Mouse (Mus musculus): ENCODE results near the gene Slc9a9.
"Not testable (repeated sequence)": the region's sequence is repeated elsewhere in the genome, so short reads cannot be mapped to it uniquely, and the experiment has no call there.

Slc9a9 gene

GRCm38 (mm10) chr9:94669791-94670577 is at the start of gene Slc9a9:
Slc9a9 (plus strand) TSS chr9:94669909.
- no peak for DNase-seq (ENCODE audit: low read depth, low spot score)

GRCm38 (mm10) chr9:94620342-94620741 is 49.4 kb upstream of the Slc9a9 start:
- no peak for DNase-seq (ENCODE audit: low read depth, low spot score)

- no peak for DNase-seq (ENCODE audit: low read depth, low spot score)
These were observed 48.9 kb upstream of the Slc9a9 start for GRCm38 (mm10) chr9:94620846-94621245.

GRCm38 (mm10) chr9:94621902-94622301 is 47.8 kb upstream of the Slc9a9 start:
- DNase-seq (ENCODE audit: low read depth, low spot score): no peak

- DNase-seq (ENCODE audit: low read depth, low spot score): no peak
These were observed 43.0 kb upstream of the Slc9a9 start for GRCm38 (mm10) chr9:94626737-94627136.

GRCm38 (mm10) chr9:94628948-94629347 is 40.8 kb upstream of the Slc9a9 start:
- DNase-seq (ENCODE audit: low read depth, low spot score): no peak

GRCm38 (mm10) chr9:94634275-94634674 is 35.4 kb upstream of the Slc9a9 start:
- not testable (repeated sequence) for DNase-seq (ENCODE audit: low read depth, low spot score)

GRCm38 (mm10) chr9:94645631-94646030 is 24.1 kb upstream of the Slc9a9 start:
- no peak for DNase-seq (ENCODE audit: low read depth, low spot score)

- no peak for DNase-seq (ENCODE audit: low read depth, low spot score)
These were observed 22.3 kb upstream of the Slc9a9 start for GRCm38 (mm10) chr9:94647425-94647824.

GRCm38 (mm10) chr9:94649991-94650390 is 19.7 kb upstream of the Slc9a9 start:
- no peak for DNase-seq (ENCODE audit: low read depth, low spot score)

GRCm38 (mm10) chr9:94653198-94653597 is 16.5 kb upstream of the Slc9a9 start:
- DNase-seq (ENCODE audit: low read depth, low spot score): no peak

GRCm38 (mm10) chr9:94653827-94654226 is 15.9 kb upstream of the Slc9a9 start:
- no peak for DNase-seq (ENCODE audit: low read depth, low spot score)

GRCm38 (mm10) chr9:94656265-94656664 is 13.4 kb upstream of the Slc9a9 start:
- DNase-seq (ENCODE audit: low read depth, low spot score): no peak

GRCm38 (mm10) chr9:94659401-94660152 is 10.1 kb upstream of the Slc9a9 start:
- no peak for DNase-seq (ENCODE audit: low read depth, low spot score)

- DNase-seq (ENCODE audit: low read depth, low spot score): no peak
These were observed 7.9 kb upstream of the Slc9a9 start for GRCm38 (mm10) chr9:94661768-94662167.

- no peak for DNase-seq (ENCODE audit: low read depth, low spot score)
These were observed 4.5 kb upstream of the Slc9a9 start for GRCm38 (mm10) chr9:94665248-94665647.

GRCm38 (mm10) chr9:94668589-94668988 is 1.1 kb upstream of the Slc9a9 start:
- DNase-seq (ENCODE audit: low read depth, low spot score): peak; percentile 43

- no peak for DNase-seq (ENCODE audit: low read depth, low spot score)
These were observed 995 bp downstream of the Slc9a9 start for GRCm38 (mm10) chr9:94670704-94671103.

GRCm38 (mm10) chr9:94674704-94675103 is 5.0 kb downstream of the Slc9a9 start:
- no peak for DNase-seq (ENCODE audit: low read depth, low spot score)

- DNase-seq (ENCODE audit: low read depth, low spot score): no peak
These were observed 8.4 kb downstream of the Slc9a9 start for GRCm38 (mm10) chr9:94678021-94678655.

GRCm38 (mm10) chr9:94680468-94681094 is 10.9 kb downstream of the Slc9a9 start:
- DNase-seq (ENCODE audit: low read depth, low spot score): no peak

- peak; percentile 59 for DNase-seq (ENCODE audit: low read depth, low spot score)
These were observed 11.4 kb downstream of the Slc9a9 start for GRCm38 (mm10) chr9:94681095-94681487.

All from skeletal muscle tissue, adult 2 months (tissue).